Mouse (Mus musculus) stomach, embryonic 14.5 days (tissue): ENCODE measurements at regions not wholly inside any gene's neighbourhood (a gene's known extent, or its start where the extent isn't known, plus 50 kb on each side); places are given as distances from the start of the nearest gene placed in this dataset.
A peak's percentile ranks its signal among the peaks of the same experiment; 100 is the strongest.

Experiments
- ATAC-seq: fragments of 200-750 bp; cut with Nextera tagmentation; 2 replicates; pipeline ENCODE4 v1.8.0; 2017; ENCODE audit warnings: low read depth, moderate TSS enrichment; ENCODE audit not compliant: insufficient number of reproducible peaks, insufficient read depth, low FRiP score
- H3K27ac ChIP-seq: fragments of 300-500 bp; sonication (generic); 2 replicates; pipeline ENCODE4 v1.5.1; 2014; ENCODE audit warnings: mild to moderate bottlenecking, low read length, moderate library complexity, mixed read lengths
- H3K27me3 ChIP-seq: fragments of 300-500 bp; sonication (generic); 2 replicates; pipeline ENCODE4 v1.6.1; 2014; ENCODE audit warnings: low read length, control low read depth, mixed read lengths; ENCODE audit not compliant: control insufficient read depth, insufficient read depth
- H3K36me3 ChIP-seq: fragments of 300-500 bp; sonication (generic); 2 replicates; pipeline ENCODE4 v1.6.1; 2014; ENCODE audit warnings: mild to moderate bottlenecking, control low read depth, low read length, moderate library complexity, mixed read lengths; ENCODE audit not compliant: control insufficient read depth, insufficient read depth
- H3K4me1 ChIP-seq: fragments of 300-500 bp; sonication (generic); 2 replicates; pipeline ENCODE4 v1.6.1; 2014; ENCODE audit warnings: low read length, control low read depth, mixed read lengths; ENCODE audit not compliant: control insufficient read depth, insufficient read depth
- H3K4me2 ChIP-seq: fragments of 300-500 bp; sonication (generic); replicated peaks from 2 replicates; pipeline ENCODE4 v1.6.1; 2014; ENCODE audit warnings: low read depth, low read length, control low read depth
- H3K4me3 ChIP-seq: fragments of 300-500 bp; sonication (generic); 2 replicates; pipeline ENCODE4 v1.5.1; 2014; ENCODE audit warnings: low read depth, low read length, control low read depth
- H3K9ac ChIP-seq: fragments of 300-500 bp; sonication (generic); replicated peaks from 2 replicates; pipeline ENCODE4 v1.6.1; 2014; ENCODE audit warnings: low read depth, mild to moderate bottlenecking, control low read depth, low read length, moderate library complexity, mixed read lengths
- H3K9me3 ChIP-seq: fragments of 300-500 bp; sonication (generic); 2 replicates; pipeline ENCODE4 v1.6.1; 2016; ENCODE audit warnings: low read depth, low read length, control low read depth; ENCODE audit not compliant: control insufficient read depth
- WGBS: fragments of 180-500 bp; shearing (Covaris S2); extraction: QIAGEN DNeasy Blood & Tissue Kit; methylation state at CpG from one replicate; pipeline ENCODE4 v1.1.7; 2014; 5-methylcytosine and 5-hydroxymethylcytosine counted together

DNA sequence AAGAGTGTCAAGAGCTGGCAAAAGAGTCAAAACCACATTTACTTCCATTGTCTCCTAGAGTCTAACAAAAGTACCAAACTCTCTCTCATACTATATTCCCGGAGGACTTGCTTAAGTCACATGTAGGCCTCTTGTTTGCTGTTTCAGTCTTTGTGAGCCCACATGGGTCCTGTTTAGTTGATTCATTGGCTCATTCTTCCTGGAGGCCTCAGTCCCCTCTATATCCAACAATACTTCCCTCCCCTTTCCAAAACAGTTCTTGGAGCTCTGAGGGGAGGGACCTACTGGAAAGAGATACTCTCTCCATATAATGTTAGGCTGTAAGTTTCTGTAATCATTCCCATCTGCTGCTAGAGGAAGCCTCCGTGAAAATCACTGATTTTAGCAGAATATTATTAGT is 1171.8 kb downstream of the Tbl1xr1 start:
- no peaks in the 10 kb centered on the region for H3K4me1 ChIP-seq
- H3K27ac ChIP-seq = no peak overlapping the region
- H3K9me3 ChIP-seq = no peaks in the 10 kb centered on the region
- ATAC-seq = no peak
- WGBS = 85% methylated on average over 2 of the region's 2 CpGs
- H3K36me3 ChIP-seq = no peaks in the 10 kb centered on the region
- H3K27me3 ChIP-seq = no peaks in the 10 kb centered on the region
- no peak overlapping the region for H3K9ac ChIP-seq
- H3K4me2 ChIP-seq = no peak overlapping the region
- no peak overlapping the region for H3K4me3 ChIP-seq

DNA sequence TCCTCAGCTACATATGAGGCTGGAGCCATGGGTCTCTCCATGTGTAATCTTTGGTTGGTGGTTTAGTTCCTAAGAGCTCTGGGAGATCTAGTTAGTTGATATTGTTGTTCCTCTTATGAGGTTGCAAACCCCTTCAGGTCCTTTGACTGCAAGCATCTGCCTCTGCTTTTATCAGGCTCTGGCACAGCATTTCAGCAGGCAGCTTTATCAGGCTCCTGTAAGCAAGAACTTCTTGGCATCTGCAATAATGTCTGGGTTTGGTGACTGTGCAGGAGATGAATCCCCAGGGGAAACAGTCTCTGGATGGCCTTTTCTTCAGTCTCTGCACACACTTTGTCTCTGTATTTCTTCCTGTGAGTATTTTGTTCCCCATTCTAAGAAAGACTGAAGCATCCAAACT is 1175.7 kb downstream of the Tbl1xr1 start:
- no peaks in the 10 kb centered on the region for H3K27me3 ChIP-seq
- no peak overlapping the region for H3K9ac ChIP-seq
- H3K4me1 ChIP-seq = no peaks in the 10 kb centered on the region
- no peak for ATAC-seq
- H3K4me3 ChIP-seq = no peak overlapping the region
- H3K36me3 ChIP-seq = no peaks in the 10 kb centered on the region
- no peak overlapping the region for H3K4me2 ChIP-seq
- no peak overlapping the region for H3K27ac ChIP-seq
- no peaks in the 10 kb centered on the region for H3K9me3 ChIP-seq

DNA sequence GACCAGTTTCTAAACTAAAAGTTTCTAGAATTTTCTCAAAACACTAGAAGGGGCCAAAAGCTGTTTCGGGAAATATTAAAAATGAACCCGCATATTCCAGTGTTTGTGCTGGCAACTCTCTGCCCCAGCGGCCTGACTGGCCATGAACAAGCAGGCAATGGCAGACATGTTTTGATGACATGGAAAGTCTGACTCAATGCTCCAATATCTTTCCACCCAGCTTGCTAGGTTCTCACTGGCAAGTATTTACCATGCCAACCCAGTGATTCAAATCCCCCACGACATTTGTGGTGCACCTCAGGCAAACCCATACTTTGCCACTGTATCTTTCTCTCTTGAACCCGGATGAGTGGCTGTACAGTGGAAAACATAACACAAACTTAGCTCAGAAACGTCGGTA is 1222.4 kb downstream of the Tbl1xr1 start:
- no peak overlapping the region for H3K9ac ChIP-seq
- H3K4me3 ChIP-seq = no peak overlapping the region
- 90% methylated on average over 7 of the region's 7 CpGs for WGBS
- H3K27ac ChIP-seq = no peak overlapping the region
- H3K36me3 ChIP-seq = no peaks in the 10 kb centered on the region
- H3K9me3 ChIP-seq = no peaks in the 10 kb centered on the region
- no peaks in the 10 kb centered on the region for H3K27me3 ChIP-seq
- ATAC-seq = no peak
- H3K4me1 ChIP-seq = no peaks in the 10 kb centered on the region
- H3K4me2 ChIP-seq = no peak overlapping the region

DNA sequence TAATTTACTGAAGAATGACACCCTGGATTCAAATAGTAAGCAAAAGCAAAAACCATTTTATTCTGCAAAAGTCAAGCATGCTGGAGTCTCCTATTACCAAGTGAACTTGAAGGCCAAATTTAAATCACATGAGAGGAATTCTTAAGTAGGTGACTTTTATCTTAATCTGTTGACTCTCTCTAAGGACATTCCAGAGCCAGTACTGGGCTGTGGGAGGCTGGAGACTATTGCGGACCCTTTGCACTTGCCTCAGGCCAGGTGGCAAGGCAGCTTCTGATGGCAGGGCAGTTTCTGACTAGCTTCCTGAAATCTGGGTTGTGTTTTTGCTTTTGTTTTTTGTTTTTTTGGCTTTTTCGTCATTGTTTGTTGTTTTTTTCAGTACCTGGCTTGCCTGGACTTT is 1257.8 kb downstream of the Tbl1xr1 start:
- Histone ChIP-seq H3K36me3 (no peaks in the 10 kb centered on the region), H3K27me3 (no peaks in the 10 kb centered on the region), H3K4me1 (no peaks in the 10 kb centered on the region), H3K4me3 (no peak overlapping the region), H3K4me2 (no peak overlapping the region), H3K9me3 (no peaks in the 10 kb centered on the region), H3K27ac (no peak overlapping the region), H3K9ac (no peak overlapping the region)
- ATAC-seq = no peak
- 79% methylated on average over 2 of the region's 2 CpGs for WGBS

DNA sequence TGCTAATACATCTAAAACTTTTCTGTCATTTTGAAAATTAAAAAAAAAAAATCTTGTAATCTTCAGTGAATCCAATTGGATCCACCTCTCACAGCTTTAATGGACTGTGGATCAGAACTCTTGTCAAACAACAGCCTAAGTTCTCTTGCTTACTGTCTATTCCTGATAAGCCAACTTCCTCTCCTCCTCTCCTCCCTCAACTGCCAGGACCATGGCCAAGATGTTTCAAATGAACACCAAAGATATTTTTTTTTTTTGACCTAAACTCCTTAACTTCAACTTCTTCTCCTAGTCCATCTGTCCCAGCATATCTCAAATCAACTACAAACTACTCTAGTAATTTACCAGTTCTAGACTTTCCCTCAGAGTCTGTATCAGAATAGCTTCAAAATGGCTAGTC is 1258.5 kb downstream of the Tbl1xr1 start:
- H3K4me2 ChIP-seq = no peak overlapping the region
- H3K4me1 ChIP-seq = no peaks in the 10 kb centered on the region
- no peaks in the 10 kb centered on the region for H3K27me3 ChIP-seq
- ATAC-seq = no peak
- H3K9ac ChIP-seq = no peak overlapping the region
- no peaks in the 10 kb centered on the region for H3K36me3 ChIP-seq
- H3K4me3 ChIP-seq = no peak overlapping the region
- H3K27ac ChIP-seq = no peak overlapping the region
- no peaks in the 10 kb centered on the region for H3K9me3 ChIP-seq

DNA sequence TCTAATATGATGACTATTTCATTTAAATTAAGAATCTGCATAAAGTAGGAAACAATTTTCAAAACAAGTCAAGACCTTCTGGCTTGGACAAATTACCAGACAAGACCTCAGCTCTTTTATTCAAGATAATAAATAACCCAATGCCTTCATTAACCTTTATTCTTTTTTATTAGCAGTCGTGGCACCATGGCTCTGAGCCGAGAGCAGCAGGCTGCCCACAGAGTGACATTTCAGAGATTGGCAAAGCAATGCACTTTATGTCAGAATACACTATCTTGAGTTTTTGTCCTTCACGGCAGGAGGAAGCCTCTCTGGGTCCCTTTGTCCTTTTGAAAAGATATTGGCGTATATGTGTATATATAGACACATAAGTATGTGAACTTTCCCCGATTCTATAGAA is 1297.9 kb downstream of the Tbl1xr1 start:
- 84% methylated on average over 5 of the region's 5 CpGs for WGBS
- H3K27ac ChIP-seq = no peak overlapping the region
- H3K9ac ChIP-seq = no peak overlapping the region
- H3K27me3 ChIP-seq = no peaks in the 10 kb centered on the region
- H3K9me3 ChIP-seq = no peaks in the 10 kb centered on the region
- H3K4me2 ChIP-seq = no peak overlapping the region
- H3K4me1 ChIP-seq = no peaks in the 10 kb centered on the region
- H3K4me3 ChIP-seq = no peak overlapping the region
- no peak for ATAC-seq
- H3K36me3 ChIP-seq = no peaks in the 10 kb centered on the region

DNA sequence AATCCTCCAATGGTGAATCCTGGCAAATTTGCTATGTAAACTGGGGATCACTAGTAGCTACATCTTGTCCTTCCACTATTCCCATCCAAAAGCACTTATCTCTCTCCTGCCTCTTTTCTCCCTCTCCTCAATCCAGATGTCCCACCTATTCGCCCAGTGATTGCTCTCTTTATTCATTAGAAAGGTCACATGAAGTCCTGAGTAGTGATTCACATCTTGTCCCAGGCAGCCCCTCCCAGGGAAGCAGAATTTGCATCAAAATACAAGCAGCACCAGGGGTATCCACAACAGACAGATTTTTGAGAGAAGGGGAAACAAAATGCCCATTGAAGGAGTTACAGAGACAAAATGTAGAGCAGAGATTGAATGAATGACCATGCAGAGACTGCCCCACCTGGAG is 1328.4 kb downstream of the Tbl1xr1 start:
- WGBS = 75% methylated on average over 1 of the region's 1 CpGs

DNA sequence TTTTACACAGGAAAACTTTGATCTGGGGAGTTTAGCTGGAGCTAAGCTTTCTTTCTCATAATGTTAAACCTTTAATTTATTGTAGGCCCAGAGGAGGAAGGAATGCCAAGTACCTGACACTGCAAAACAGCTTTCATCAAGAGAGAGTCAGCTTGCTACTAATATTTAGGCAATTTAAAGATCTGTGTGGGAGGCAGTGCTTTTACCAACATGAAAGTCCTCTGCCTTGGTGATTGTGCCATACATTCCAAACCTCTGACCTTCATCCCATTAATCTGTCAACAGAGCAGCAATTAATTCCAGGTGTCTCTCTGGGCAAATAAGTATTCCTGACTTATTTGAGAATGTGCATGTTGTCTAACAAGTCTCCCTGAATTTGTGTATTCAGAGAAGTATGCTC is 1333.0 kb downstream of the Tbl1xr1 start:
- no peak overlapping the region for H3K4me2 ChIP-seq
- no peak overlapping the region for H3K4me3 ChIP-seq
- peak; percentile 46; the same call in 1 of the 2 replicates for ATAC-seq
- no peaks in the 10 kb centered on the region for H3K36me3 ChIP-seq
- H3K9me3 ChIP-seq = no peaks in the 10 kb centered on the region
- no peaks in the 10 kb centered on the region for H3K27me3 ChIP-seq
- H3K9ac ChIP-seq = no peak overlapping the region
- no peaks in the 10 kb centered on the region for H3K4me1 ChIP-seq
- H3K27ac ChIP-seq = no peak overlapping the region

More for the DNA sequence above, 1328.4 kb downstream of the Tbl1xr1 start:
- H3K27me3 ChIP-seq = no peaks in the 10 kb centered on the region
- no peak overlapping the region for H3K4me2 ChIP-seq
- H3K9ac ChIP-seq = no peak overlapping the region
- no peaks in the 10 kb centered on the region for H3K36me3 ChIP-seq
- H3K4me3 ChIP-seq = no peak overlapping the region
- no peaks in the 10 kb centered on the region for H3K9me3 ChIP-seq
- ATAC-seq = no peak
- H3K27ac ChIP-seq = no peak overlapping the region
- no peaks in the 10 kb centered on the region for H3K4me1 ChIP-seq

DNA sequence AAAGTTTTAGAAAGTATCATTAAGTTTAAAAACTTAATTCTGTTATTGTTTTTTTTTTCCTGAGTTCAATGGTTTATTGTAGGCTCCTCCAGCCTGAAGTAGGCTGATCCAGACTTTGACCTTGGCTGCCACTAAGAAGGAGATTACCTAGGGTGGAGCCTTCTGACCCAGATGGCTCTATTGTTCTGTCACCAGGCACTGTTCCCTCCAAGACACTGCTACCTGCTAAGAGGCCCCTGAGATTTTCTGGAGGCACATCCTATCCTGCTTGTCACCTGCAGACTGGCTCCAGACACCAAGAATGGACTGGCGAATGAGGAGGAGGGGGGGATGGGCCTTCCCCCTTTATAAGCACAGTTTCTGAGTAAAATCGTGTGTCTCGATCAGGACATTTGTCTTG is 1350.5 kb downstream of the Tbl1xr1 start:
- no peaks in the 10 kb centered on the region for H3K36me3 ChIP-seq
- WGBS = 71% methylated on average over 3 of the region's 3 CpGs
- no peak for ATAC-seq

More for the DNA sequence above, 1350.5 kb downstream of the Tbl1xr1 start:
- Histone ChIP-seq H3K27ac (no peak overlapping the region), H3K27me3 (no peaks in the 10 kb centered on the region), H3K4me2 (no peak overlapping the region), H3K9me3 (no peaks in the 10 kb centered on the region), H3K4me1 (no peaks in the 10 kb centered on the region), H3K4me3 (no peak overlapping the region), H3K9ac (no peak overlapping the region)
